Mouse (Mus musculus) hindbrain, postnatal 0 days (tissue): Measurements from ENCODE around the gene Rpl36al. TPM values are rescaled to one million over a fixed set of nuclear protein-coding genes. Genes with fewer than 3 reads are reported as not detected.

Experiments used
- ATAC-seq: fragments of 200-750 bp; cut with Nextera tagmentation; 2 replicates; pipeline ENCODE4 v1.8.0; 2017; ENCODE audit warnings: mild to moderate bottlenecking, moderate TSS enrichment, moderate library complexity
- DNase-seq: peaks from one replicate; pipeline ENCODE4 v3.0.0-alpha.2; 2015; ENCODE audit warnings: low spot score
- H3K27ac ChIP-seq: fragments of 300-500 bp; sonication (generic); 2 replicates; pipeline ENCODE4 v1.5.1; 2014; ENCODE audit warnings: mild to moderate bottlenecking
- H3K27me3 ChIP-seq: fragments of 300-500 bp; sonication (generic); 2 replicates; pipeline ENCODE4 v1.6.1; 2014; ENCODE audit warnings: low read length, mixed read lengths; ENCODE audit not compliant: insufficient read depth
- H3K36me3 ChIP-seq: fragments of 300-500 bp; sonication (generic); 2 replicates; pipeline ENCODE4 v1.6.1; 2014; ENCODE audit warnings: low read length, mixed read lengths; ENCODE audit not compliant: insufficient read depth
- H3K4me1 ChIP-seq: fragments of 300-500 bp; sonication (generic); 2 replicates; pipeline ENCODE4 v1.6.1; 2014; ENCODE audit warnings: antibody characterized with exemption, low read length, mixed read lengths; ENCODE audit not compliant: insufficient read depth
- H3K4me2 ChIP-seq: fragments of 300-500 bp; sonication (generic); 2 replicates; pipeline ENCODE4 v1.6.1; 2014; ENCODE audit warnings: low read depth, mild to moderate bottlenecking, low read length, moderate library complexity, mixed read lengths
- H3K4me3 ChIP-seq: fragments of 300-500 bp; sonication (generic); 2 replicates; pipeline ENCODE4 v1.5.1; 2014; ENCODE audit warnings: low read length
- H3K9ac ChIP-seq: fragments of 300-500 bp; sonication (generic); replicated peaks from 2 replicates; pipeline ENCODE4 v1.6.1; 2014; ENCODE audit warnings: mild to moderate bottlenecking, low read length, moderate library complexity, mixed read lengths
- H3K9me3 ChIP-seq: fragments of 300-500 bp; sonication (generic); 2 replicates; pipeline ENCODE4 v1.6.1; 2016; ENCODE audit warnings: low read length, mixed read lengths
- CTCF ChIP-seq: IDR thresholded peaks from 2 replicates; pipeline ENCODE4 v1.5.1; 2016; ENCODE audit warnings: antibody characterized with exemption, control low read depth, low read depth
- WGBS: fragments of 180-500 bp; shearing (Covaris S2); extraction: QIAGEN DNeasy Blood & Tissue Kit; methylation state at CpG from one replicate; pipeline ENCODE4 v1.1.7; 2014; 5-methylcytosine and 5-hydroxymethylcytosine counted together
- polyA plus RNA-seq: library from polyadenylated mRNA; unstranded; fragments of >200 nt; fragmentation: Nextera tagmentation; extraction: Ambion mirVana; gene quantifications from 2 replicates; pipeline ENCODE4 v1.2.1, GENCODE M21; 2015
- total RNA-seq: library from RNA; depleted of rRNA; stranded (reverse); fragments of >200 nt; gene quantifications from 2 replicates; pipeline ENCODE4 v1.2.3, GENCODE M21; 2014

Rpl36al gene
- total and polyA plus RNA-seq, 2 experiments from 2014 or later, result 99.1 to 417 TPM

DNA sequence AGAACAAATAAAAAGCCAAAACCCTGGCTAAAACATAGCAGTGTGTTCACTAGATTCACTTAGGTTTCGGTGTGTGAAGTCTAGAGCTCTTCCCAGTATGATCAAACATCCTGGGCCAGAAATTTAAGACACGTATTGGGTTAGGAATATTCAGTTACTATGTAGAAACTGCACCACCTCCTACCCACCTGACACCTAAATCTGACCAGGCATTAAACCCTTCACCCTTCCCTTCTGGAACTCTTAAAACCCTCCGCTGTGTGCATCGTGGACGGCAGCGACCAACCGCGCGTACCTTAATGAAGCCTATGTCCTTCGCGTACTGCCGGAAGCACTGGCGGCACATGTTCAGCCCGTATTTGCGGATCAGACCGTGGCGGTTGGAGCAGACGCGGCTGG, 25.5 kb downstream of the Rpl36al start:
- peak overlapping the region; percentile 77 for H3K4me2 ChIP-seq
- no peaks in the 10 kb centered on the region for H3K27me3 ChIP-seq
- H3K9me3 ChIP-seq, result no peaks in the 10 kb centered on the region
- peak overlapping the region; percentile 96 for H3K27ac ChIP-seq
- under 1% methylated on average over 19 of the region's 19 CpGs for WGBS
- peak overlapping the region; percentile 85 for H3K9ac ChIP-seq
- peak; percentile 1; the same call in 1 of the 2 replicates for ATAC-seq
- H3K4me1 ChIP-seq, result no peaks in the 10 kb centered on the region
- H3K36me3 ChIP-seq, result peaks cover 11% of the 10 kb centered on the region; the same call in 1 of the 2 replicates
- peak overlapping the region; percentile 71 for H3K4me3 ChIP-seq
- DNase-seq, result peak; percentile 31
- no peak for TF ChIP-seq CTCF

DNA sequence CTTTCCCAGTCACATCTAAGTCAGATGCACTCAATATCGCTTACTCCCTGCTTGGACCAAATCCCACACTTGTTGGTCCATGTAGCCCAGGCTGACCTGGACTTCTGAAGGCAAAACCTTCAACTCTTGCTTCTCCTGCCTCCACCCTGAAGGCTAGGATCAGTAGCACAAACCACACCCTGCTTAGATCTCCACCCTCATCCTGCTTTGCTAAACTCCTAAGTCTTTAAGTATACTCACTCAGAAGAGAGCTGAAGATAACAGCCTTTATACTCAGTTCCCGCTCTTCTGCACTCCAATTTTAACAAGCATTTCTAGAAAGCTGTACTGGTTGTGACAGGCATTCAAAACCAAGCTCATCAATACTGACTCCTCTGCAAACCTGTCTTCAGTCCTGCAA, 26.8 kb downstream of the Rpl36al start:
- no peak overlapping the region for H3K4me3 ChIP-seq
- H3K4me2 ChIP-seq, result no peak overlapping the region

DNA sequence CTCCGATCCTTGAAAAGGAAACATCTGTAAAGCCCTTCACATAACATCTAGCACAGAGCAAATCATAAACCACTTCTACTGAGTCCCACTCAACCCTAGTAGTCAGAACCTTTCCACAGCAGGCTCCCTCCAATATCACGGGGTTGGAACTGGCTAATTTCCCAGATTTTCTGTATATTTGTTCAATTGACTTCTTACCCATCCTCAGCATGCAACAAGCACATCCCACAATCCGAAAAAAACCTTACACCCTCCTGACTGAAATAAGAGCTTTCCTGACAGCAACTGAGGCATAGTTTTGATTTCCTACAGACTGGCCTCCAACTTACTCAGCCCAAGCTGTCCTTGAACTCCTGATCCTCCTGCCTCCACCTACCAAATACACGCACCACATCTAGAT, 27.4 kb downstream of the Rpl36al start:
- no peak for DNase-seq
- Histone ChIP-seq H3K4me2 (no peak overlapping the region), H3K27me3 (no peaks in the 10 kb centered on the region), H3K36me3 (peaks cover 11% of the 10 kb centered on the region; the same call in 1 of the 2 replicates), H3K27ac (no peak overlapping the region), H3K9me3 (no peaks in the 10 kb centered on the region), H3K9ac (no peak overlapping the region), H3K4me1 (no peaks in the 10 kb centered on the region), H3K4me3 (no peak overlapping the region)
- ATAC-seq, result no peak
- 82% methylated on average over 4 of the region's 4 CpGs for WGBS
- no peak for TF ChIP-seq CTCF

More for the DNA sequence above, 26.8 kb downstream of the Rpl36al start:
- Histone ChIP-seq H3K9ac (no peak overlapping the region), H3K27me3 (no peaks in the 10 kb centered on the region), H3K9me3 (no peaks in the 10 kb centered on the region), H3K27ac (no peak overlapping the region), H3K36me3 (peaks cover 11% of the 10 kb centered on the region; the same call in 1 of the 2 replicates), H3K4me1 (no peaks in the 10 kb centered on the region)
- DNase-seq (no peak), ATAC-seq (no peak)
- TF ChIP-seq CTCF, result no peak
- WGBS, result 99% methylated on average over 2 of the region's 2 CpGs

DNA sequence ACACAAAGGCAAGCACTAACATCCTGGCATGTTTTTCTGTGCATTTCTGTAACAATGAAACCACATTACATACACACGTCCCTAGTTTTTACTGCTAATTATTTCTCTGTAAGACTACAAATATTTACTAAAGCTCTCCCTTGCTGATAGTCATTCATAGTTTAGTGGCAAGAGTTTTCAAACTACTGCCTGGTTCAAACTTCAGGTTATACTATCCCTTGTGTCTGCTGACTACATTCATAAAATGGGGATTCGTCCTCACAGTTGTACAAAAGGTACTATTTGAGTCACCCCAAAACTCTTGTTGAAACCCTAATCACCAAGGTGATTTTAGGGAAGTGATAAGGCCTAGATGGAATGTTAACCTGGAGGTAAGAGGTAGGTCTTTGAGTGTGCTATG, 28.0 kb downstream of the Rpl36al start:
- no peaks in the 10 kb centered on the region for H3K9me3 ChIP-seq
- no peak overlapping the region for H3K27ac ChIP-seq
- TF ChIP-seq CTCF, result no peak
- H3K9ac ChIP-seq, result no peak overlapping the region
- no peaks in the 10 kb centered on the region for H3K27me3 ChIP-seq
- H3K4me2 ChIP-seq, result no peak overlapping the region
- H3K4me3 ChIP-seq, result no peak overlapping the region
- WGBS, result 82% methylated on average over 2 of the region's 2 CpGs
- peaks cover 11% of the 10 kb centered on the region; the same call in 1 of the 2 replicates for H3K36me3 ChIP-seq
- no peaks in the 10 kb centered on the region for H3K4me1 ChIP-seq
- ATAC-seq (no peak), DNase-seq (no peak)

DNA sequence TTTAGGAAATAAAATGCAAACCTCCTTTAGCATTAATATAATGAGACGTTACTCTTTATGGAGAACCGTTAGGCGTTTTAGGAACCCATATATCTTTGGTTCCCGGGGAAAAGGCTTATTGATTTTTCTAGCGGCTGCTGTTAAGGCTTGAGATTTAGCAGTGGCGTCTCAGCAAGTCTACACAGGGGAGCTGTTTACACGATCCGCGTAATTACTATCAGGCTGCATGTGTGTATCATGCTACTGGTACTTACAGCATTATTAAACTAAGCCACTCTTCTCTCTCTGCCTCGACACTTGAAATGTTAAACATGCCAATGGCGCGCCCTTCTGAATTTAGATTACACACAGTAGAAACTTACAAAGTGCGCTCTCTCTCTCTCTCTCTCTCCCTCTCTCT, 33.8 kb downstream of the Rpl36al start:
- 72% methylated on average over 13 of the region's 13 CpGs for WGBS
- Histone ChIP-seq H3K4me3 (no peak overlapping the region), H3K27ac (no peak overlapping the region), H3K4me1 (no peaks in the 10 kb centered on the region), H3K9me3 (no peaks in the 10 kb centered on the region), H3K27me3 (no peaks in the 10 kb centered on the region), H3K9ac (no peak overlapping the region), H3K36me3 (no peaks in the 10 kb centered on the region), H3K4me2 (no peak overlapping the region)
- ATAC-seq, result no peak
- TF ChIP-seq CTCF, result no peak
- peak; percentile 43 for DNase-seq

DNA sequence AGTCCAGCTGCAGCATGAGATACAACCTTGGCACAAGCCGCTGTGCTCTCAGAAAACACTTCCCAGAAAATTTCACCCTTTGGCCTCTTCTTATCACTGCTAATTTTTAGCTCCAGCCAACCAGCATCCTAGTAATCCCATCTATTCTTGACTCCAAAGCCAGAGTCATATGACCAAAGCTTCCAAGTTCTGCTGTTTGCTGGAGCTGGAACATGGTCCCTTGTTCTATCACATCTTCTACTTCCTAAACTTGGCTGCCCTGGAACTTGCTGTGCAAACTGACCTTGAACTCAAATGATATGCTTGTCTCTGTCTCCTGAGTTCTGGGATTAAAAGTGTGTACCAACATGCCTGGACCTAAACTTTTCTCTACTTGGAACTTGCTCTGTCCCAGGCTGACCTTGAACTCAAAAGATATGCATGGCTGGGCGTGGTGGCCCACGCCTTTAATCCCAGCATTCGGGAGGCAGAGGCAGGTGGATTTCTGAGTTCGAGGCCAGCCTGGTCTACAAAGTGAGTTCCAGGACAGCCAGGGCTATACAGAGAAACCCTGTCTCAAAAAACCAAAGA, 36.6 kb downstream of the Rpl36al start:
- DNase-seq (no peak), ATAC-seq (no peak)
- no peak overlapping the region for H3K4me3 ChIP-seq
- WGBS, result 94% methylated on average over 5 of the region's 5 CpGs
- no peaks in the 10 kb centered on the region for H3K4me1 ChIP-seq
- H3K9me3 ChIP-seq, result no peaks in the 10 kb centered on the region
- no peak for TF ChIP-seq CTCF
- H3K27me3 ChIP-seq, result no peaks in the 10 kb centered on the region
- H3K27ac ChIP-seq, result no peak overlapping the region
- no peak overlapping the region for H3K9ac ChIP-seq
- H3K36me3 ChIP-seq, result no peaks in the 10 kb centered on the region
- no peak overlapping the region for H3K4me2 ChIP-seq

DNA sequence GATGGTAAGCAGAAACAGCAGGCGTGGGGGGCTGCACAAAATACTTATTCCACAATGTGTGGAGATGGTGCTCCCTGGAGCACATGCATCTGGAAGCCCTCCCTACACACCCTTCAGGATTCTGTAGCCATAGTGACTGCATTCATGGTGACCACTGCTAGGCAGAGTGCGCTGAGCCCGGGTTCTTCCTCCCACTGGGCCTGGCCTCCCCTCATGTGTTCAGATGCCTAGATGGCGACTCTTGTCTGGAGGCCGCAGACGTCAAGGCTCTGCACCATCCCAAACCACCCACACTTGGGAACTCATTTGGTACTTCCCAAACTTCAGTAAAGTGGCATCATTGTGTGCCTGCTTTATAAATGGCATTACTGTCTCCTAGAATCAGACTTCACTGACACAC, 40.4 kb downstream of the Rpl36al start:
- Histone ChIP-seq H3K27ac (no peak overlapping the region), H3K4me2 (no peak overlapping the region), H3K4me3 (no peak overlapping the region), H3K9me3 (no peaks in the 10 kb centered on the region), H3K27me3 (no peaks in the 10 kb centered on the region), H3K36me3 (no peaks in the 10 kb centered on the region), H3K4me1 (no peaks in the 10 kb centered on the region), H3K9ac (no peak overlapping the region)
- 68% methylated on average over 6 of the region's 6 CpGs for WGBS
- ATAC-seq, result no peak
- TF ChIP-seq CTCF, result no peak
- DNase-seq, result no peak
